Mouse (Mus musculus) liver, postnatal 0 days (tissue): ENCODE data around the gene Gstp3.
"Not testable (repeated sequence)": the region's sequence is repeated elsewhere in the genome, so short reads cannot be mapped to it uniquely, and the experiment has no call there.

Experiments
- CTCF ChIP-seq: sonication (generic); IDR thresholded peaks from 2 replicates; pipeline ENCODE4 v1.5.1; 2016; ENCODE audit warnings: antibody characterized with exemption, low read depth
- EP300 ChIP-seq: IDR thresholded peaks from 2 replicates; pipeline ENCODE4 v1.6.1; 2016; ENCODE audit warnings: antibody characterized with exemption, low read depth, mild to moderate bottlenecking

DNA sequence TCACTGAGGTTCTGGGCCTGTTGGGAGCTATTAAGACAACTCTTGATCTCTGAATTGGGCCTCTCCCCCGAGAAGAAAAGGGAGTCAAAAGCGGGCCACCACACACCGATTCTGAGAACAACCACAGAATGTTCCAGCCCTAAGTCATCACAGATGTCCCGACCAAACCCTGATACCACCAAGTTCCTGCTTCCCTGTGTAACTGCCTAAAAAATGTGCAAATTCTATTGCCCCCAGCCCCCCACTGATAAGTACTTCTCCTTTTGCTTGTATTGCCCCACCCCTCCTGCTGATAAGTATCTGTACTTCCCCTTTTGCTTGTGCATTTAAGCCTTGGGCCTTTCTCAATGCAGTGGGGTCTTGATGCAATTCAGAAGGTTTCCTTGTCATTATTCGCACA, 15.3 kb downstream of the Gstp3 start:
- TF ChIP-seq EP300, result peak; percentile 60; the same call in 1 of the 2 replicates
- TF ChIP-seq CTCF, result not testable (repeated sequence)
